Mouse (Mus musculus) frontal cortex, postnatal 14 days (tissue): ENCODE data around the gene Tdo2.

Experiments
- DNase-seq, 2 experiments: peaks; one replicate each; pipeline ENCODE4 v3.0.0; 2022; ENCODE audit warnings: low spot score in 2 of 2

Gene Tdo2

GRCm38 (mm10) chr3:81976102-81976501 is at the start of gene Tdo2:
Gene Tdo2, minus strand, starts transcription at chr3:81976202.
- DNase-seq: no peak

- DNase-seq: no peak
These were observed 47.1 kb upstream of the Tdo2 start for GRCm38 (mm10) chr3:82023065-82023464.

- DNase-seq: no peak
These were observed 46.5 kb upstream of the Tdo2 start for GRCm38 (mm10) chr3:82022421-82022920.

- DNase-seq: no peak
These were observed 38.2 kb upstream of the Tdo2 start for GRCm38 (mm10) chr3:82014148-82014703.

DNA sequence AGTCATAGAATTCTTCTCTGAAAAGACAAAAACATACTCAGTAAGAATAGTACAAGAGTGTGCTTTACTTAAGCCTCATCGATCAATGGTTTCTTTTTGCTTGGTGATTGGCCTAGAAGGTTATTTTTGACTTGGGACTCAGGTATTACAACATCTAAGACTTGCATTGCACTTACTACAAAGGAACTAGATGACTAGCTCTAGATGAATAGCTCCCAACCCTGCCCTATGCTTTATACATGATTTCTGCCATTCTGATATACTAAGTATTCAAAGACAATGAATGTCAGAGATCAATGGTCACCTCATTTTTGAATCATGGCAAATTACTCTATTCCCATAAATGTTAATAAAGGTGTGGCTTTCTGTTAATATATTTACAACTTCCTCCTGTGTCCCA is 31.0 kb upstream of the Tdo2 start:
- DNase-seq: no peak

DNA sequence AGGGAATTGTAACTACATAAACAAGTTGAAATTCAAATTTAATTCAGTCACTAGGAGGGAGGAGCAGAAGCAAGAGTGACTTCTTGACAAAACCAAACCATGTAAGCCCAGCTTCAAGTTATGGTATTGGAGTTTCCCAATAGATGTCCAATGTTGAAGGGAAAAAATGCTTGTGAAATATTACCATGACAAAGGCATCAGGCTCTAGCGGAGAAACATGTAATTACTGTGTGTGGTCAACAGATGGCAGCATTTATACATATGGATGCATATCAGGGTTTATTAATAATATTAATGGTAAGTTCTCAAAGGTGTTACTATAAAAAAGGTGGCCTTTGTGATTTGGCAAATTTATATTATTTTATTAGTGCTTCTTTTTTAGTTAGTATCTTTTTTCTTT is 20.0 kb upstream of the Tdo2 start:
- no peak for DNase-seq

DNA sequence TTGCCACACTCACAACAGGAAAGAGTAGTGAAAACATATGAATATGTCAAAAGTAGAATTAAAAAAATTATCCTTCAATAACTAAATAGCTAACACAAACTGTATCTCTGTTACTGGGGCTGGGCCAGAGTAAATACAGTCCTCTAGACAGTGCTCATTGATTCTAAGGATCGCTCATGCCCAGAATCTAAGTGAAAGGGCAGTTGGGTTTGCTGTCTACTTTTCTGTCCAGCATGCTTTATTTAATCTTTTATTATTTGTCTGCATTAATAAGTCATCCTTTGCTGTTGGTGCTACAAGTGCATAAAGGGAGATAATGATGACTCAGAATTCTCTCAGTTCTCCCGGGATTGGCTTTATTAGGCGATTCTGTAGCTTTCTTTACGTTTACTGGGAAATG is 19.4 kb upstream of the Tdo2 start:
- no peak for DNase-seq

DNA sequence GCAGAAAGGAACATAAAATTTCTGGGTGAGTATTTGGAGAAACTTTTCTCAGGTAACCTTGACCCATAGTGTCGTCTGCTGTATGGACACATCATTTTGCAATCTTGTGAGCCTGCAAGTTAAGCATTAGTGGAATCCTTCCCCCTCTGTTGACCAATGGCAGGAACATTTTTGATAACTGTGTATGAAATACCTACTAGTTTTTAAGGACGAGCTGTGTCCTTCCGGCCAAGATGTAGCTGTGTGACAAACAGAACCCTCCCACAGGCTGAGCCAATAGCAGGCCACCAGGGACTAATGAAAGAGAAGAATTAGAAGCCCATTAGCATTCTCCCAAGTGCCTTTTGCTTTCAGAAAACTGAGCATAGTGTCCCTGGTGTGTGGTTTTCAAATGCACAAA is 14.5 kb upstream of the Tdo2 start:
- no peak for DNase-seq

DNA sequence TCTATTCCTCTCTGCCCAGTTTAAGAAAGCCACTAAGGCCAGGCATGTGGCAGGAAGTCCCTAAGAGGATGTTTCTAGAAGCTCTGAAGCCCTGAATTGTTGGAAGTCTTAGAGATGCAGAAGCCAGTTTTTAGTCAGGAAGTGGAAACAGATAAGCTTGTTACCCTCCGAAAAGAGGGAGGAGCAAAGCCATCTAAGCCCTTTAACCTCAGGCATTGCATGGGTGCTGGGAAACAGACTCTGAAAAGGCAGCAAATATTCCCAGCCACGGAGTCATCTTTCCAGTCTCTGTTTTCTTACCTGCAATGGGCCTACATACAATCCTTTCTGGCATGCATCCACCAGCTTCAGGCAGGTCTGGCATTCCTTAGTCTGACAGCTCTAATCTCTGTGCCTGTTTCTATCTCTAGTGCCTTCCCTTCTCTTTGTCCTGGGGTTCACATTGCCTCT is 13.7 kb upstream of the Tdo2 start:
- no peak for DNase-seq

DNA sequence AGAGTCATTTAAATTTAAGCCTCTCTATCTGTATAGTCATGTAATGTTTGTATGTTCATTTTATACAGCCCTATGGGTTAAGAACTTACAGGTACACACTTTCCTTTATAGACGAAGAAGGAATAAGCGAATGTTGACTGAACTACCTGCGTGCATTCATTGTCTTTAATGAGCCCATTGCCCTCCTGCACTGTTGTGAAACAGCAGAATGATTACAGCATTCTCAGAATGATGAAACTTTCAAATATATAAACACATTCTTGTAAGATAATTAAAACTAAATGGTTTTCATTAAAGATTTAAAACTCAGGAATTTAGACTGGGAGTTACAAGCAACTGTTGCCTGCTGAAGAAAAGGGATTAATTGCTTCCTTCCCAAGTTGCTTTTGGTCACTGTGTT is 11.6 kb upstream of the Tdo2 start:
- no peak for DNase-seq

- no peak for DNase-seq
These were observed 10.1 kb upstream of the Tdo2 start for GRCm38 (mm10) chr3:81986103-81986502.

DNA sequence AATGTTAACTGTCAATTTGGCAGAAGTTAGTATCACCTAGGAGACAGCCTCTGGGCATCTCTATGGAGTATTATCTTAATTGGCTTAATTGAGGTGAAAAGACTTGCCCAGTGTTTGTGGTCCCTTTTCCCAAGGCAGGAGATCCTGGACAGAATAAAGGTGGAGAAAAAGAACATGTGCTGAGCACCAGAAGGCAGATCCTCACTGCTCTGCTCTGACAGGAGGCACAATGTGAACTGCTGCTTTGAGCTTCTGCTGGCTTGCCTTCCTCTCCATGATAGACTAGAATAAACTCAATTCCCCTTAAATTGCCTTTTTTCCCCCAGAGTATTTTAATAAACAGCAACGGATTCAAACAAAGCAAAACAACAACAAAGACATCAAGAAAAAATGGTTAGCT is 9.1 kb upstream of the Tdo2 start:
- DNase-seq: no peak

- no peak for DNase-seq
These were observed 7.3 kb upstream of the Tdo2 start for GRCm38 (mm10) chr3:81983120-81983895.

DNA sequence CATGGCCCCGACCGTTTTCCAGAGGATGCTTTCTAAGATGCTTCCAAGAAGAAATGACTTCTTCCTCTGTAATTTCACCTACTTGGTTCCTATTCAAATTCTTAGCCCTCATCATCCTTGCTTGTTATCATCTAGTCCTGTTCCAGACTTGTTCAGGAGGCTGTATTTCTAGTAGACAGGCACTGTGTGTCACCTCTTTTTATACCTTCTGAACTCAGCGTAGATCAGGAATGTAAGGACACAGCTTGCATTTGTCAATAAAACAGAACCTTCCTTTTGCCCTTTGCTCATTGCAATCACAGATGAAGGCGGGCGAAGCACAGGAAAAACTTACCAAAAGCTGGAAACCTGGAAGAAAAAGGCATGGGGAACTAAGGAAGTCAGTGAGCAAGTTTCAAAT is 6.0 kb upstream of the Tdo2 start, which contains the start of gene Asic5:
Gene Asic5 (plus strand): TSS at position 301 of the 400 bp plus-strand sequence.
- no peak for DNase-seq

GRCm38 (mm10) chr3:81981576-81981975 is 5.6 kb upstream of the Tdo2 start:
- no peak for DNase-seq

GRCm38 (mm10) chr3:81975607-81976006 is 395 bp downstream of the Tdo2 start:
- DNase-seq: no peak

DNA sequence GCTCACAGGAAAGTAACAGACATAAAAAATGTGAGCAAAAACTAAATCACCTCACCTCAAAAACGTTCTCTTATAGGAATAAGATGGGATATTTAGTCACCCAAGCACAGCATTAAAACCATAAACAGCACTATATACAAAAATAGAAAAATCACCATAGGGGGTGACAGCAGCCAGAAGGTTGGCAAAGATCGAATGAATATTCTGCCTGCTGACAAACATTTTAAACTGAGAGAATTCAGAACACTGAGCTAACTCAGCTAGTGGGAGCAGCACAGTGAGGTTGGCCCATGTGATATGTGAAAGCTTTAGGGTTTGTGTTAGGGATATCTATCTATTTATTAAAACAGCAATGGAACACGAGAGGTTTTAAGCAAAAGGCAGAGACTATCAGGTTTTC is 11.4 kb downstream of the Tdo2 start:
- no peak for DNase-seq

- no peak for DNase-seq
These were observed 12.2 kb downstream of the Tdo2 start for GRCm38 (mm10) chr3:81963768-81964167.

DNA sequence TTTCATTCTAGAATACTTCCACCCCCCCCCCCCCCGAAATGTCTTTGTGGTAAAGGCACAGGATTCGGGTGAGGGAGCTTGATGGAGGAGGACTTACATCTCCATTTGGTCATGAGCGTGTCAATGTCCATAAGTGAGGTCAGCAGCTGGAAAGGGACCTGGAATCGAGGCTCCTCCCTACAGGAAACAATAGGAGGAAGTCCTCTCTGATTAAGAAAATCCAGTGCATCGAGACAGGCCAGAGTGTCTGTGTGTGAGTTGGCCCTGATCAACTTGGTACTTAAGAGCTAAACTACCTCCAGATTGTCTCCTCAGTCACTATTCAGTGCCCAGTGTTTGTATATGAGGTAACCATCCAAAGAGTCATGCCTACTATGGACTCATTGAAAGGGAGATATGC is 14.7 kb downstream of the Tdo2 start:
- no peak for DNase-seq

DNA sequence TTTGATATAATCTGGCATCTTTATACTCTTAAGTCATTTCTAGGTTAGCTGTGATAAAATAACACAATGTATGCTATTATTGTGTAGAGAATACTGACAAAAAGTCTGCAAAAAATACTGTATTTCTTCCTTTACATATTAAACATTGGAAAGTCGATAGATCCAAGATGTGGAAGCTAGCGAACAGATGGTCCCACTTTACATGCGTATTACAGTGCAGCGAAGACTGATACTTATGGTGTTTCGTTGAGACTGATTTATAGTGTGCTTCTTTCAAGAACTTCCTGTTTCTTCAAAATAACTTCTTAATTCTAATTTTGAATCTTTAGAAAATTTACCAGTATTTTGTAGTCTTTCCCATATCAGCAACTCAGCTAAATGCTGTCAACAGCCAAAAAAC is 18.5 kb downstream of the Tdo2 start:
- no peak for DNase-seq

DNA sequence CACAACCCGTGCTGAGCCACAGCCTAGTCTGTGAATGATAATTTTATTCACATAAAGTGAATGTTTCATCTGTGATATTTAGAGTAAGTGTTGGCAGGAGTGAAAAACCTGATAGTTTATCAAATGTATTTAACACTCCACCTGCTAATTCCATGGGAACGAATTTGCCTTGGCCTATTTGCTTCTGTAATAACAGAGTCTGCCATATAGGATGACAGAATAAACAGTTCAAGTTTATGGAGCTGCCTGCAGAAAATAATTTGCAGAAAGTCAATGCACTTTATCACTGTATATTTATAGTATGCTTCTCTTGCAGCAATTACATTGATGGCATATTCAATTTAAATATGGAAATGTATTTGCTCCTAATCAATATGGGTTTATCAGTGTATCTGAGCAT is 24.2 kb downstream of the Tdo2 start:
- DNase-seq: no peak

GRCm38 (mm10) chr3:81949048-81949447 is 27.0 kb downstream of the Tdo2 start:
- no peak for DNase-seq

DNA sequence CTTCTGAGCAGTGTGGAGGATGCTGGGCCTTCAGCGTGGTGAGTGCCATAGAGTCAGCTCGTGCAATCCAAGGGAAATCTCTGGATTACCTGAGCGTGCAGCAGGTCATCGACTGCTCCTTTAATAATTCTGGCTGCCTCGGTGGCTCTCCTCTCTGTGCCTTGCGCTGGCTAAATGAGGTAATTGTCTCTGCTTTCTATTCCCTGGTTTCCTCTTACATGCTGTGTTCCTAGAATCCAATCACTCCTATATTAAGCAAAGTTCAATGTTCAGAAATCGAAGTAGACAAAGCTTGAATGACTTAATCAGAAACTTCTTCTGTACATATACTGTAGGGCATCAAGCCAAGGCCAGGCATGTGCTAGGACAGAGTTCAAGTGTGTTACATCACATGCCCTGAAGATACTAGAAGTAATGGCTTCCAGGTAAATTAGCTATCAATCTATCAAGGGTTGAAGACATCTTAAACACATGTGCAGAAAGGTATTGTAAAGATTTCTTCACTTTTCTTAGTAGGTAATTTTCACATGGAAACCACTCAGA is 31.1 kb downstream of the Tdo2 start:
- DNase-seq: no peak
